Mouse (Mus musculus): ENCODE data around the gene Zfp513. TPM values are rescaled to one million over a fixed set of nuclear protein-coding genes. Genes with fewer than 3 reads are reported as not detected.
A peak's percentile ranks its signal among the peaks of the same experiment; 100 is the strongest.

The Zfp513 gene
- total and polyA plus RNA-seq, 3 experiments: 3.6 to 10.2 (median 7.4) TPM

- in situ Hi-C loops (cut with MboI; ENCODE audit: low pct_ligation_motif_present, low pct_unique_long_range_greater_than_20kb, low sequenced_read_pairs) (no loop called here), dilution Hi-C loops (cut with MboI; ENCODE audit: extremely low pct_ligation_motif_present, extremely low pct_unique_long_range_greater_than_20kb, low sequenced_read_pairs) (no loop called here)
- H3K9ac ChIP-seq (ENCODE audit: insufficient read depth, low read depth): peak within 1 kb of the TSS; percentile 87
- H3K4me2 ChIP-seq (ENCODE audit: insufficient read depth, low read depth, poor library complexity, severe bottlenecking): peak within 1 kb of the TSS; percentile 40
- TF ChIP-seq POLR2A (IDR thresholded peaks at IDR 0.05; ENCODE audit: low read depth, low read length) (peak; percentile 99), ZKSCAN1 (IDR thresholded peaks at IDR 0.05; ENCODE audit: borderline replicate concordance, low read depth, low read length) (no peak), JUND (conservative IDR thresholded peaks at IDR 0.05; ENCODE audit: low read depth, low read length) (no peak), TBP (conservative IDR thresholded peaks at IDR 0.05; ENCODE audit: low read depth, low read length) (peak; percentile 85; the same call in 1 of the 2 replicates), POLR2AphosphoS2 (IDR thresholded peaks at IDR 0.05; ENCODE audit: low read depth, low read length) (peak; percentile 90), MYC (IDR thresholded peaks at IDR 0.05; ENCODE audit: low read depth, low read length) (peak; percentile 80), SIN3A (IDR thresholded peaks at IDR 0.05; ENCODE audit: low read length) (peak; percentile 74), BHLHE40 (IDR thresholded peaks at IDR 0.05; ENCODE audit: low read depth, low read length) (0 out of 2 replicates have a peak, but pooled peaks have one; percentile 21), CHD1 (IDR thresholded peaks at IDR 0.05; ENCODE audit: low read depth, low read length) (peak; percentile 75; the same call in 1 of the 2 replicates), NELFE (IDR thresholded peaks at IDR 0.05; ENCODE audit: low read depth, low read length) (peak; percentile 99), MEF2A (IDR thresholded peaks at IDR 0.05; ENCODE audit: borderline replicate concordance, low read depth, low read length) (peak; percentile 43; the same call in 1 of the 2 replicates), NRF1 (IDR thresholded peaks at IDR 0.05; ENCODE audit: low read depth, low read length) (peak; percentile 61), TCF12 (IDR thresholded peaks at IDR 0.05; ENCODE audit: low read depth, low read length) (peak; percentile 93; the same call in 1 of the 2 replicates), JUN (IDR thresholded peaks at IDR 0.05; ENCODE audit: insufficient read depth, low read depth, low read length) (no peak), ETS1 (conservative IDR thresholded peaks at IDR 0.05; ENCODE audit: low read depth, low read length) (no peak), HCFC1 (IDR thresholded peaks at IDR 0.05; ENCODE audit: low read depth, low read length) (peak; percentile 77), GABPA (IDR thresholded peaks at IDR 0.05; ENCODE audit: insufficient replicate concordance, low read depth, low read length) (no peak), RAD21 (IDR thresholded peaks at IDR 0.05; ENCODE audit: low read depth, low read length) (no peak), MAFK (IDR thresholded peaks at IDR 0.05; ENCODE audit: insufficient replicate concordance, low read length) (no peak), E2F4 (IDR thresholded peaks at IDR 0.05; ENCODE audit: insufficient replicate concordance, low read depth, low read length) (0 out of 2 replicates have a peak, but pooled peaks have one; percentile 32), UBTF (IDR thresholded peaks at IDR 0.05; ENCODE audit: low read depth, low read length) (peak; percentile 58; the same call in 1 of the 2 replicates), RCOR1 (conservative IDR thresholded peaks at IDR 0.05; ENCODE audit: low read depth, low read length) (no peak), ZMIZ1 (IDR thresholded peaks at IDR 0.05; ENCODE audit: low read depth, low read length) (peak; percentile 94), USF2 (conservative IDR thresholded peaks at IDR 0.05; ENCODE audit: low read depth, low read length) (no peak), MAX (IDR thresholded peaks at IDR 0.05; ENCODE audit: low read length) (peak; percentile 89), PAX5 (IDR thresholded peaks at IDR 0.05; ENCODE audit: low read length) (no peak), CTCF (conservative IDR thresholded peaks at IDR 0.05 in 1 of 2, IDR thresholded peaks at IDR 0.05 in 1 of 2; ENCODE audit: low read depth in 2 of 2, low read length in 2 of 2) (no peak), ZNF384 (IDR thresholded peaks at IDR 0.05; ENCODE audit: low read depth, low read length) (no peak; the same call in 1 of the 2 replicates), CHD2 (IDR thresholded peaks at IDR 0.05; ENCODE audit: low read length) (peak; percentile 98), ZC3H11A (IDR thresholded peaks at IDR 0.05; ENCODE audit: low read depth, low read length) (no peak), EP300 (IDR thresholded peaks at IDR 0.05; ENCODE audit: low read length) (no peak), MXI1 (IDR thresholded peaks at IDR 0.05; ENCODE audit: low read depth, low read length) (peak; percentile 85), USF1 (IDR thresholded peaks at IDR 0.05; ENCODE audit: low read depth, low read length) (no peak), ELF1 (IDR thresholded peaks at IDR 0.05; ENCODE audit: low read depth, low read length) (peak; percentile 91), MAZ (IDR thresholded peaks at IDR 0.05; ENCODE audit: low read depth, low read length) (no peak), IRF4 (IDR thresholded peaks at IDR 0.05; ENCODE audit: low read depth, low read length) (peak; percentile 45; the same call in 1 of the 2 replicates), SMC3 (IDR thresholded peaks at IDR 0.05; ENCODE audit: low read depth, low read length) (no peak), KAT2A (IDR thresholded peaks at IDR 0.05; ENCODE audit: insufficient replicate concordance, low read length) (peak; percentile 62; the same call in 1 of the 2 replicates)
- H3K36me3 ChIP-seq (replicated peaks in 1 of 2; ENCODE audit: control insufficient read depth in 1 of 2, insufficient read depth in 1 of 2, low read length in 1 of 2): peaks cover 0 to 9% of the 10 kb centered on the region in 2 experiments
- no peaks in the 10 kb centered on the region for H3K27me3 ChIP-seq (replicated peaks)
- H3K9me3 ChIP-seq (replicated peaks; ENCODE audit: low read length): no peaks in the 10 kb centered on the region
- DNase-seq (ENCODE audit: extremely low read depth): peak; percentile 94
- H3K4me3 ChIP-seq (replicated peaks in 1 of 3; ENCODE audit: low read depth in 2 of 3, low read length in 2 of 3, poor library complexity in 1 of 3): peak within 1 kb of the TSS; percentile 84 to 93 (median 93)
- H3K79me2 ChIP-seq (replicated peaks; ENCODE audit: control insufficient read depth, extremely low read depth, insufficient read depth, poor library complexity, severe bottlenecking): peaks cover 43% of the 10 kb centered on the region
- peak within 1 kb of the TSS; percentile 89 for H3K27ac ChIP-seq (ENCODE audit: insufficient read depth, low read depth)
- peaks cover 0 to 20% of the 10 kb centered on the region in 2 experiments; a peak in 2 of 4 replicates for H3K4me1 ChIP-seq (ENCODE audit: control insufficient read depth in 1 of 2, insufficient read depth in 2 of 2)
Observed at GRCm38 (mm10) chr5:31220448-31221303, 18.6 kb upstream of the Zfp513 start, which contains the start of gene Ppm1g. Ppm1g (minus strand) TSS chr5:31220687.

Measured in CH12.LX (cell line).